Mouse (Mus musculus) intestine, embryonic 16.5 days (tissue): Measurements from ENCODE around the gene Zbtb43. TPM values are rescaled to one million over a fixed set of nuclear protein-coding genes. Genes with fewer than 3 reads are reported as not detected.
A peak's percentile ranks its signal among the peaks of the same experiment; 100 is the strongest.

ENCODE experiments used
- ATAC-seq: fragments of 200-750 bp; cut with Nextera tagmentation; 2 replicates; pipeline ENCODE4 v1.8.0; 2017; ENCODE audit warnings: moderate TSS enrichment, moderate library complexity
- H3K27ac ChIP-seq: fragments of 300-500 bp; sonication (generic); 2 replicates; pipeline ENCODE4 v1.5.1; 2014; ENCODE audit warnings: mild to moderate bottlenecking, low read length
- H3K27me3 ChIP-seq: fragments of 300-500 bp; sonication (generic); replicated peaks from 2 replicates; pipeline ENCODE4 v1.6.1; 2014; ENCODE audit warnings: low read length, control low read depth, mixed read lengths; ENCODE audit not compliant: control insufficient read depth, insufficient read depth
- H3K36me3 ChIP-seq: fragments of 300-500 bp; sonication (generic); 2 replicates; pipeline ENCODE4 v1.6.1; 2014; ENCODE audit warnings: low read length, control low read depth; ENCODE audit not compliant: control insufficient read depth, insufficient read depth
- H3K4me1 ChIP-seq: fragments of 300-500 bp; sonication (generic); 2 replicates; pipeline ENCODE4 v1.6.1; 2014; ENCODE audit warnings: low read length, control low read depth, mixed read lengths; ENCODE audit not compliant: control insufficient read depth, insufficient read depth
- H3K4me2 ChIP-seq: fragments of 300-500 bp; sonication (generic); 2 replicates; pipeline ENCODE4 v1.6.1; 2014; ENCODE audit warnings: low read depth, low read length, control low read depth
- H3K4me3 ChIP-seq: fragments of 300-500 bp; sonication (generic); 2 replicates; pipeline ENCODE4 v1.5.1; 2014; ENCODE audit warnings: mild to moderate bottlenecking, low read length
- H3K9ac ChIP-seq: fragments of 300-500 bp; sonication (generic); 2 replicates; pipeline ENCODE4 v1.6.1; 2014; ENCODE audit warnings: low read depth, low read length
- H3K9me3 ChIP-seq: fragments of 300-500 bp; sonication (generic); 2 replicates; pipeline ENCODE4 v1.6.1; 2016; ENCODE audit warnings: low read length, control low read depth; ENCODE audit not compliant: control insufficient read depth
- WGBS: fragments of 180-500 bp; shearing (Covaris S2); extraction: QIAGEN DNeasy Blood & Tissue Kit; methylation state at CpG from one replicate; pipeline ENCODE4 v1.1.7; 2014; 5-methylcytosine and 5-hydroxymethylcytosine counted together
- polyA plus RNA-seq: library from polyadenylated mRNA; unstranded; fragments of >200 nt; fragmentation: Nextera tagmentation; extraction: Ambion mirVana; gene quantifications from 2 replicates; pipeline ENCODE4 v1.2.1, GENCODE M21; 2015

Zbtb43 gene
- polyA plus RNA-seq, 1 experiment from 2014 or later = 10.8 TPM

DNA sequence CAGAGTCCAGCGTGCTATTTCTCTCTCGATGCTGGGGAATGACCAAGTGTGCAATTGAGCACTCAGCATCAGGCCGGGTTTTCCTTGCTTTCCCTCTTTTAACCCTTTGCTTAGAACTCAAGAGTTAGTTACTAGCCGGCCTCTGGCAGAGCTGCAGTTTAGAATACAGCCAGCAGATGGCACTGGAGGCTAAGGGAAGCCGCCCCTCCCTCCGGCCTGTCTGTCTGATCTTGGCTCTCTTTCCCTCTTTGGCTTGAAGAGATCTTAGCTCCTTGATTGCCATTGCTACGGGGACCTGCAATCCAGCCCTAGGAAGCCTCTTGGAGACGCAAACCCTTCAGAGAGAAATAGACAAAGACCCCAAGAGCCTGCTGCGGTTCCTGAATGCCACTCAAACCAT is 18.5 kb upstream of the Zbtb43 start:
- Histone ChIP-seq H3K36me3 (no peaks in the 10 kb centered on the region), H3K9ac (no peak overlapping the region), H3K4me2 (no peak overlapping the region), H3K27ac (no peak overlapping the region), H3K4me1 (no peaks in the 10 kb centered on the region), H3K9me3 (no peaks in the 10 kb centered on the region), H3K4me3 (no peak overlapping the region), H3K27me3 (no peaks in the 10 kb centered on the region)
- 0 out of 2 replicates have a peak, but pooled peaks have one; percentile 36 for ATAC-seq
- 9% methylated on average over 9 of the region's 9 CpGs for WGBS

DNA sequence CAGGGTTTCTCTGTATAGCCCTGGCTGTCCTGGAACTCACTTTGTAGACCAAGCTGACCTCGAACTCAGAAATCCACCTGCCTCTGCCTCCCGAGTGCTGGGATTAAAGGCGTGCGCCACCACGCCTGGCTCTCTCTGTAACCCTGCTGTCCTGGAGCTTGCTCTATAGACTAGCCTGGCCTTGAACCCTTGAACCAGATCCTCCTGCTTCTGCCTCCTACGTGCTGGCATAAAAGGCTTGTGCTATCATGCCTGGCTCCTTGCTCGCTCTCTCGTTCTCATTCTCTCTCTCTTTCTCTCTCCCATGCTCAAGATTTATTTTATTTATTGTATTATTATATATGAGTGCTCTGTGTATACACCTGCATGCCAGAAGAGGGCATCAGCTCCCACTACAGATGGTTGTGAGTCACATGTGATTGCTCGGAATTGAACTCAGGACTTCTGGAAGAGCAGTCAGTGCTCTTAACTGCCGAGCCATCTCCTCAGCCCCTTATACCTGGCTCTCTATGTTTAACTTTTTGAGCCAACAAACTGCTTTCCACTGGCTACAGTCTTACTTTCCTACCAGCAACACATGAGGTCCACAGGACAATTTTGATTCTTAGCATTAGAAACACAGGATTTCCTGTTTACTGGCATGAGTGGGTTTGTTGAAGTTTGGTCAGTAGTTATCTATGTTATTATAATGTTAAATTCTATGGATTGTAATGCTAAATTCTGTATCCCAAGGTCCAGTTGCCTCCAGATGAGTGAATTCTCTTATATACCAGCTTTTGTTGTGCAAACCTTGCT is 9.8 kb upstream of the Zbtb43 start:
- 88% methylated on average over 10 of the region's 10 CpGs for WGBS
- no peaks in the 10 kb centered on the region for H3K27me3 ChIP-seq
- H3K9me3 ChIP-seq = peaks cover 4% of the 10 kb centered on the region; the same call in 1 of the 2 replicates
- no peak overlapping the region for H3K4me3 ChIP-seq
- H3K9ac ChIP-seq = no peak overlapping the region
- H3K4me2 ChIP-seq = no peak overlapping the region
- H3K4me1 ChIP-seq = no peaks in the 10 kb centered on the region
- H3K27ac ChIP-seq = no peak overlapping the region
- no peak for ATAC-seq
- H3K36me3 ChIP-seq = no peaks in the 10 kb centered on the region

DNA sequence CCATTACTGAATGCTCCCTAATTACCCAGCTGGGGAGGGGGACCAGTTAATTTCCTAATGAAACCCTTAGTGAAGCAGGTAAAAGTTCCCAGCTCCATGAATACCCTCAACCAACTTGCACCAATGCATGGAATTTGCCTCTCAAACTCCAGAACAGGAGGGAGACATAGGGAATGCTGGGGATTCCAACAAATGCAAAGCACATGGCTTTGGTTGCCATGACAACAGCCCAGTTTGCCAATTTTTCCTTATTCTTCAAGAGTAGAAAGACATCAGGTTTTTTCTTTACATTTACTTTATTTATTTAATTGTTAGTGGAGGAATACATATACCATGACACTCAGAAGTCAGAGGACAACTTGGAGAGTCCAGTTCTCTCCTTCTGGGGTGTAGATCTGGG is 7.6 kb upstream of the Zbtb43 start:
- no peak overlapping the region for H3K9ac ChIP-seq
- H3K4me1 ChIP-seq = no peaks in the 10 kb centered on the region
- H3K4me3 ChIP-seq = no peak overlapping the region
- H3K4me2 ChIP-seq = no peak overlapping the region
- 0 out of 2 replicates have a peak, but pooled peaks cover 3% of the 10 kb centered on the region for H3K9me3 ChIP-seq
- no peak overlapping the region for H3K27ac ChIP-seq
- ATAC-seq = no peak
- no peaks in the 10 kb centered on the region for H3K27me3 ChIP-seq
- no peaks in the 10 kb centered on the region for H3K36me3 ChIP-seq

DNA sequence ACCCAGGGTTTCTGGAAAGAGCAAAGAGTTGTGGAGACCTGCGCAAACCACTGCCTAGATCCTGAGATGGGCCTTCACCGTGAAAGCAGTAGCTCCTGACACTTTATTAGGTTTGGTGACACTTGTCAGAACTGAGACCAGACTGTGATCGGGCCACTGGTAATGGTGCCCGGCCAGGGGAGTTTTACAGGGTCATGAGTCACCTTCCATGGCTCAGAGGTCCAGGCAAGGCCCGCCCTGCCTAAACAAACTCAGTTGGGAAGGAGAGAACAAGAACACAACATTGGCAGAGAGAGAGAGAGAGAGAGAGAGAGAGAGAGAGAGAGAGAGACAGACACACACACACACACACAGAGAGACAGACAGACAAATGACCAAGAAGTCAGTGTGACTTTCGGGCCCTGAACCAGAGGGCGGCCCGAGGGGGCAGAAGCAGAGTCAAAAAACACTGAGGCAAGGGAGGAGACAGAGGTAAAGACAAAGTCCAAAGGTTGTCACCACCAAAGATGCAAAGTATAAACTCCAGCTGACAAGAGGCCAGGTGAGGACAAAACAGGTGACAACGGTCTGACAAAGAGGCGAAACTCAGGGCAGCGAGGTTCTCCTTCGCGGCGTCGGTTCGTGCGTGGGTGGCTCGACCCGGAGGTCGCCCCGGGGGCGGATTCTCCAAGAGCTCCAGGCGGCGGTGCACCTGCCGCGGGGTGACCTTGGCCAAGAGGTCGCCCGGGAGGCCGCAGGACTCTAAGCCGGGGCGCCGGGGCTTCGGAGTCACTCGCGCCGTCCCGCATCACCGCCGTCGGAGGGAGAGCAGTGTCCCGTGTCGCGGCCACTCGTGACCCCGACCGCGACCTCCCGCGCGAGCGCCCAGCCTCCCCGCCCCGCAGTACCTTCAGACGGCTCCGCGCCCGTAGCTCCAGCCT is 553 bp downstream of the Zbtb43 start:
- Histone ChIP-seq H3K27me3 (no peaks in the 10 kb centered on the region), H3K4me3 (peak overlapping the region; percentile 91), H3K4me2 (peak overlapping the region; percentile 76), H3K4me1 (peaks cover 20% of the 10 kb centered on the region), H3K36me3 (no peaks in the 10 kb centered on the region), H3K9me3 (0 out of 2 replicates have a peak, but pooled peaks cover 3% of the 10 kb centered on the region), H3K9ac (peak overlapping the region; percentile 91), H3K27ac (peak overlapping the region; percentile 87)
- 4% methylated on average over 53 of the region's 57 CpGs for WGBS
- peak; percentile 74 for ATAC-seq

DNA sequence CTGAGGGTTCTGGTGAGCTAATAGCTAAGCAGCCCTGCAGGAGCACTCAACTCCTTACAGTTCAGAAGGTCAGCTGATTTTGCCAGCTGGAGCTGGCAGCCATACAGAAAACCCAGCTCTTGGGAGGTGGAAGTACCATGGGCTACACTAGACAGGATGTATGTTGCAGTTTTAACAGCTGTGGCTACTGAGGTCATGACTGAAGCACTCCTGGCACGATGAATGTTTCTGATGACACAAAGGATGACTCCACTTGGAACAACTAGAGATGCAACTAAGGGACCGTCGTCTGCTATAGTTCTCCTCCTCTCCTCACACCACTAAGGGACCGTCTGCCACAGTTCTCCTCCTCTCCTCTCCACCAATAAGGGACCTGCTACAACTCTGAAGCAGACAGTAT is 2.4 kb downstream of the Zbtb43 start:
- H3K36me3 ChIP-seq = peaks cover 4% of the 10 kb centered on the region; the same call in 1 of the 2 replicates
- WGBS = 60% methylated on average over 4 of the region's 4 CpGs

DNA sequence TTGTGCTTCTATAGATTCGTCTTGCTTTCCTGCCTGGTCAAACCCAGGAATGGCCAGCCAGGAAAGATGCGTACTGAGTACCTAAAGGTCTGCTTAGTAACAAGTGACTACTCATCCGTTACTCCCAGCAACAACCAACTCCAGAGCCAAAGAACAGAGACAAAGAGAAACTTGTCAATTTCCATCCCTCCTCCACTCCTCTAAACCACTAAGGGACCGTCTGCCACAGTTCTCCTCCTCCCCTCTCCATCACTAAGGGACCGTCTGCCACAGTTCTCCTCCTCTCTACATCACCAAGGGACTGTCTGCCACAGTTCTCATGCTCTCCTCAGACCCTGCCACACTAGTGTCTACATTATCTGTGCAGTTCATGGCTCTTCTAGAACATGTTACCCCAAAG is 3.1 kb downstream of the Zbtb43 start:
- no peak overlapping the region for H3K4me2 ChIP-seq
- 81% methylated on average over 5 of the region's 5 CpGs for WGBS
- H3K27me3 ChIP-seq = no peaks in the 10 kb centered on the region
- ATAC-seq = no peak
- no peak overlapping the region for H3K9ac ChIP-seq
- no peak overlapping the region for H3K4me3 ChIP-seq
- H3K36me3 ChIP-seq = peaks cover 4% of the 10 kb centered on the region; the same call in 1 of the 2 replicates
- no peaks in the 10 kb centered on the region for H3K9me3 ChIP-seq
- H3K27ac ChIP-seq = no peak overlapping the region
- H3K4me1 ChIP-seq = peaks cover 20% of the 10 kb centered on the region

More for the DNA sequence above, 2.4 kb downstream of the Zbtb43 start:
- no peak for ATAC-seq
- no peak overlapping the region for H3K27ac ChIP-seq
- H3K4me1 ChIP-seq = peaks cover 20% of the 10 kb centered on the region
- no peaks in the 10 kb centered on the region for H3K27me3 ChIP-seq
- no peak overlapping the region for H3K9ac ChIP-seq
- H3K9me3 ChIP-seq = no peaks in the 10 kb centered on the region
- H3K4me3 ChIP-seq = no peak overlapping the region
- no peak overlapping the region for H3K4me2 ChIP-seq

DNA sequence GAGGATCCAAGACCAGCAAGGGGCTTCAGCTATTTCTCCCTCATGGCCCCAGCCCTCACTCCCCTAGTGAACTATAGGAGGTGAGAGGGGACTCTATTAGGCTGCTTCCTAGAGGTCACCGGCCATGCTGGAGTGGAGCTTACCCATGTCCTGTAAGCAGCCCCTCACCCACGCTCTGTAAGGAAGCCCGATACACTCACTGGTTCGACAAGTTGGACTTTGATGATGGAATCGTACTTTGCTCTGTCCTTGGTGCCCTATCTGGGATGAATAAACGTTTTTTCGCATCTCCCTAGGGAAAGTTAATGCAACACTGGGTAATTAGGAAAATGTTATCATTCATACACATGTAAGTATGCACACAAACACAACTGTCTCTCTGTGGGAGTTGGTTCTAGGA is 6.3 kb downstream of the Zbtb43 start:
- 84% methylated on average over 7 of the region's 7 CpGs for WGBS
- no peaks in the 10 kb centered on the region for H3K9me3 ChIP-seq
- H3K27me3 ChIP-seq = no peaks in the 10 kb centered on the region
- no peak overlapping the region for H3K4me2 ChIP-seq
- H3K27ac ChIP-seq = no peak overlapping the region
- no peak overlapping the region for H3K9ac ChIP-seq
- peaks cover 14% of the 10 kb centered on the region for H3K4me1 ChIP-seq
- no peak overlapping the region for H3K4me3 ChIP-seq
- ATAC-seq = no peak
- H3K36me3 ChIP-seq = peaks cover 7% of the 10 kb centered on the region; the same call in 1 of the 2 replicates

DNA sequence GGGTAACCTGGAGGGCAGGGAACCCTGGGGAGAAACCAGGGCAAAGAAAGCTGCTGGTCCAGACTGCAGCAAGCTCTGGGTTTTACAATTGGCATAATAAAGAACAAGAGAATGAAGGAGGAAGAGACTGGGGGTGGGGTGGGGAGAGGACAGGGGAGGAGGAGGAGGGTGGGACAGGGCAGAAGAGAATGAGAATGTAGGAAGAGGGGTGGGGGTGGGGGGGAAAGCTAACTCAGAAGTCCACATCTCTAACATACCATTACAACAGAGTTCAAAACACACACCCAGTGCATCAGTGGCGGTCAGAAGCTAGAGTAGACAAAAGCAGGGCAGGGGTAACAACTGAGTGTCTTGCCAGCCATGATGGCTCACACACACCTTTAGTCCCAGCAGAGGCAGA is 7.3 kb downstream of the Zbtb43 start:
- ATAC-seq = no peak
- H3K27me3 ChIP-seq = no peaks in the 10 kb centered on the region
- peaks cover 6% of the 10 kb centered on the region for H3K4me1 ChIP-seq
- H3K36me3 ChIP-seq = peaks cover 7% of the 10 kb centered on the region; the same call in 1 of the 2 replicates
- no peak overlapping the region for H3K4me3 ChIP-seq
- no peak overlapping the region for H3K27ac ChIP-seq
- H3K4me2 ChIP-seq = no peak overlapping the region
- WGBS = 90% methylated on average over 1 of the region's 1 CpGs
- no peak overlapping the region for H3K9ac ChIP-seq
- H3K9me3 ChIP-seq = no peaks in the 10 kb centered on the region

DNA sequence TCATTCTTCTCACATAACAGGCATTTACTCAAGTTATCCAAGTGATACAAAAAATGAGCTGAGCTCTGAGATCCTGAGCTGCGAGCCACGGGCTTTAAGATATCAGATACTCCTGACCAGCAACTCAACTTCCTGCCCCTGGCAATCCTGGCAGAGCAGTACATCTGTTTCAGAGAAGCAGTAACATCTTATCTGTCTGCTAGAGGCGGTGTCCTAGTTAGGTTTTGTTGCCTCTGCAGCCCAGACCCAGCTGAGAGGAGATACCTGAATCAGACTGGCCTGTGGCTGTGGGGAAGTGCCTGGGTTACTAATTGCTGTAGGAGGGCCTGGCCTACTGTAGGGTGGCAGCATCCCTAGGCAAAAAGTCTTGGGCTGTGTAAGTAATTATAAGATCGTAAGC is 8.7 kb downstream of the Zbtb43 start:
- Histone ChIP-seq H3K27me3 (no peaks in the 10 kb centered on the region), H3K4me2 (no peak overlapping the region), H3K4me3 (no peak overlapping the region), H3K27ac (no peak overlapping the region), H3K9ac (no peak overlapping the region), H3K9me3 (no peaks in the 10 kb centered on the region), H3K36me3 (peaks cover 7% of the 10 kb centered on the region; the same call in 1 of the 2 replicates), H3K4me1 (no peaks in the 10 kb centered on the region)
- 82% methylated on average over 4 of the region's 4 CpGs for WGBS
- no peak for ATAC-seq
